Mouse (Mus musculus) intestine, embryonic 16.5 days (tissue): Measurements from ENCODE around the gene Astn1. TPM values are rescaled to one million over a fixed set of nuclear protein-coding genes. Genes with fewer than 3 reads are reported as not detected.
A peak's percentile ranks its signal among the peaks of the same experiment; 100 is the strongest.

Experiments
- ATAC-seq: fragments of 200-750 bp; cut with Nextera tagmentation; 2 replicates; pipeline ENCODE4 v1.8.0; 2017; ENCODE audit warnings: moderate TSS enrichment, moderate library complexity
- H3K27ac ChIP-seq: fragments of 300-500 bp; sonication (generic); 2 replicates; pipeline ENCODE4 v1.5.1; 2014; ENCODE audit warnings: mild to moderate bottlenecking, low read length
- H3K27me3 ChIP-seq: fragments of 300-500 bp; sonication (generic); replicated peaks from 2 replicates; pipeline ENCODE4 v1.6.1; 2014; ENCODE audit warnings: low read length, control low read depth, mixed read lengths; ENCODE audit not compliant: control insufficient read depth, insufficient read depth
- H3K36me3 ChIP-seq: fragments of 300-500 bp; sonication (generic); 2 replicates; pipeline ENCODE4 v1.6.1; 2014; ENCODE audit warnings: low read length, control low read depth; ENCODE audit not compliant: control insufficient read depth, insufficient read depth
- H3K4me1 ChIP-seq: fragments of 300-500 bp; sonication (generic); 2 replicates; pipeline ENCODE4 v1.6.1; 2014; ENCODE audit warnings: low read length, control low read depth, mixed read lengths; ENCODE audit not compliant: control insufficient read depth, insufficient read depth
- H3K4me2 ChIP-seq: fragments of 300-500 bp; sonication (generic); 2 replicates; pipeline ENCODE4 v1.6.1; 2014; ENCODE audit warnings: low read depth, low read length, control low read depth
- H3K4me3 ChIP-seq: fragments of 300-500 bp; sonication (generic); 2 replicates; pipeline ENCODE4 v1.5.1; 2014; ENCODE audit warnings: mild to moderate bottlenecking, low read length
- H3K9ac ChIP-seq: fragments of 300-500 bp; sonication (generic); 2 replicates; pipeline ENCODE4 v1.6.1; 2014; ENCODE audit warnings: low read depth, low read length
- H3K9me3 ChIP-seq: fragments of 300-500 bp; sonication (generic); 2 replicates; pipeline ENCODE4 v1.6.1; 2016; ENCODE audit warnings: low read length, control low read depth; ENCODE audit not compliant: control insufficient read depth
- WGBS: fragments of 180-500 bp; shearing (Covaris S2); extraction: QIAGEN DNeasy Blood & Tissue Kit; methylation state at CpG from one replicate; pipeline ENCODE4 v1.1.7; 2014; 5-methylcytosine and 5-hydroxymethylcytosine counted together
- polyA plus RNA-seq: library from polyadenylated mRNA; unstranded; fragments of >200 nt; fragmentation: Nextera tagmentation; extraction: Ambion mirVana; gene quantifications from 2 replicates; pipeline ENCODE4 v1.2.1, GENCODE M21; 2015

Astn1 gene
- 0.67 and 0.81 TPM in 2 replicates for polyA plus RNA-seq

DNA sequence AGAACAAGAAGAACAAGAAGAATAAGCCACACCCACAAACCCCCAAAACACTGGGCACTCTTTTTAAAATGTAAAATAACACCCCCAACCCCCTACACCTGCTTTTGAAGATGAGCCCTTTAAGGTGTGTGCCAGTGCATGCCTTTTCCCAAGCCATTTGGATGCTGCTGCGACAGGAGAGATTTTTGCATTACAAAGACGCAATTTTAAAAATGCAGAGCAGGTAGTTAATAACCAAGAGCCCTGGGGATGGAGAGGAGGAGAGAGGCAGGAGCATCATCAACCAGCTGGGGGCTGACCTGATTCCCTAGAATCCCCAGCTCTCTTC, at the start of gene Astn1:
Astn1 (plus strand) TSS at position 310 of the 328 bp plus-strand sequence.
- no peak for ATAC-seq
- H3K9ac ChIP-seq, result peak within 1 kb of the TSS; percentile 21; the same call in 1 of the 2 replicates

DNA sequence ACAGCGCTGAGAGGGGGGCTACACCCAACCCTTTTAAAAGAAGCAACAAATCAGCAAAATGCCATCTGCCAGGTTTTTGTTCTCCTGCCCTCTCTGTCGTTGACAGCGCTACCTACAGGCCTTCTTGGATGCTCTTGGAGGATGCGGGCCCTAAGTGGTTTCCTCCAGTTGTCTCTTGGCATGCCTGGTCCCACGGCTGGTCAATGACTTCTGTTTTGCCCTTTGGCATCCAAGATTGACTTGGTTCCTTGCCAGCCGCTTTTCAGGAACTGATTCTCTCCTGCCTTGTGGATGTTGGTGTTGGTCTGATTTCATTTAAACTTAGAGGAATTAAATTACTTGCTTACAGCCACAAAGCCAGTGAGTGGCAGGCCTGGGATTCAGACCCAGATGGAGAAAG, 38.7 kb upstream of the Astn1 start:
- no peak for ATAC-seq

More for the DNA sequence above, at the start of gene Astn1:
- peak within 1 kb of the TSS; percentile 37 for H3K4me3 ChIP-seq
- H3K36me3 ChIP-seq, result no peaks in the 10 kb centered on the region
- no peak within 1 kb of the TSS for H3K27ac ChIP-seq
- H3K27me3 ChIP-seq, result peaks cover 20% of the 10 kb centered on the region; the same call in 1 of the 2 replicates
- H3K9me3 ChIP-seq, result no peaks in the 10 kb centered on the region
- no peaks in the 10 kb centered on the region for H3K4me1 ChIP-seq
- H3K4me2 ChIP-seq, result peak within 1 kb of the TSS; percentile 53
- 0% methylated on average over 2 of the region's 2 CpGs for WGBS

DNA sequence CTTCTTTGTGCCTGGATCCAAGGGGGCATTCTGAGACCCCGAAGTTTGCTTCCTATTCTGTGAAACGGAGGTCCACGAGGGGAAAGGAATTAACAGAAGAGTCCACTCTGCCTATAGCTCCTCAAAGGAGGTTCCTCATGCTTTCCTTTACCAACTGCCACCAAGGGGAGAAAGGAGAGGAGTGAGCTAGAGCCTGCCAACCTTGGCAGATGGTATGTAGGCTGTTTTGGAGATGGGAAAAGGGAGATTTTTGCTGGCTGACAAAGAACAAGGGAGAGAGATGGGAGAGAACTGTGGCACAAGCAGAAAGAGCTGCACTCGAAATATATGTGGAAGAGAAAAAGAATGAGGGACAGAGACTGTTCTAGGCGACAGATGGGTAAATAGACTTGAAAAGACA, 33.9 kb upstream of the Astn1 start:
- no peaks in the 10 kb centered on the region for H3K4me1 ChIP-seq
- H3K9me3 ChIP-seq, result no peaks in the 10 kb centered on the region

More for the DNA sequence above, 38.7 kb upstream of the Astn1 start:
- Histone ChIP-seq H3K4me1 (no peaks in the 10 kb centered on the region), H3K36me3 (no peaks in the 10 kb centered on the region), H3K4me3 (no peak overlapping the region), H3K4me2 (no peak overlapping the region), H3K27ac (no peak overlapping the region), H3K27me3 (no peaks in the 10 kb centered on the region), H3K9ac (no peak overlapping the region), H3K9me3 (no peaks in the 10 kb centered on the region)
- WGBS, result 73% methylated on average over 6 of the region's 6 CpGs

DNA sequence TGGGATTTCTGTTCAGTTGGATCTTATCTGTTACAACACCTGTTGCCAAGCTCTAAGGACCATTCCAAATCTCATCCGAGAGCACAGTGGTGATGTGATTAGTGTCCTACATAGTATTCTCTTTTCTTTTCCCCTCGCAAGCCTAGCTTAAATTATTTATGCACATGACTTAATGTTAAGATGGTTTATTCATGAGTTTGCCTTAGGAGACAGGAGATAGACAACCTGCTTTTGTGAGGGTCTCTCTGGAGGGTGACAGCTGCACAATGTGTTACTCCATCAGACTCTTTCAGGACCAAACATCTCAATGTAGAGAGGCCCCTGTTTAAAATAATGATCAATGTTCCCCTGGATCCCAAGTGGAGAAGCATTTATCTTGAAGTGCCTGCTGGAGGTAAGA, 33.2 kb upstream of the Astn1 start:
- H3K4me1 ChIP-seq, result no peaks in the 10 kb centered on the region
- 77% methylated on average over 2 of the region's 2 CpGs for WGBS
- no peak overlapping the region for H3K4me3 ChIP-seq
- H3K4me2 ChIP-seq, result no peak overlapping the region
- ATAC-seq, result no peak
- H3K27ac ChIP-seq, result no peak overlapping the region
- H3K9ac ChIP-seq, result no peak overlapping the region
- H3K36me3 ChIP-seq, result no peaks in the 10 kb centered on the region
- no peaks in the 10 kb centered on the region for H3K27me3 ChIP-seq
- H3K9me3 ChIP-seq, result no peaks in the 10 kb centered on the region

More for the DNA sequence above, 33.9 kb upstream of the Astn1 start:
- Histone ChIP-seq H3K36me3 (no peaks in the 10 kb centered on the region), H3K27ac (no peak overlapping the region), H3K9ac (no peak overlapping the region), H3K4me2 (no peak overlapping the region), H3K4me3 (no peak overlapping the region), H3K27me3 (no peaks in the 10 kb centered on the region)
- no peak for ATAC-seq
- WGBS, result 76% methylated on average over 5 of the region's 5 CpGs

DNA sequence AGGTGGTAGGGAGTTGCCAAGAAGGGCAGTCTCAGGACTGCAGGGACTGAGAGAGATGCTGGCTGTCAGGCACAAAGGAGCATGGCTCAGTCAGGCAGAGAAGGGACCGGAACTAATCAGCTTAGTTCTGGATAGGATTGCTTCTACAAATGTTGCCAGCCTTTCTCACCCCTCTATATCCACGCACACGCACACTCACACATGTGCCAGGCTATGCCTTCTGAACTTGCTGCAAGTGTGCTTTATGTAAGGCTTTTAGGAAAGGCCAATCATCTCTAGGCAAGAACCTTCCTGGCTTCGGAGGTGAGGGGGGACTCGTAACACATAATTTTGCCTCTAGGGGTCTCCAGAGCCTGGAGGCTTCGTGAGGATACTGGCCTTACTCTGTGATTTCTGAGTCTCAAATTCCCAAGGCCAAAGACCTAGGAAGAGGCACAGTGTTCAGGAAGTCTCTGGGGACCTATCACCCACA, 18.8 kb upstream of the Astn1 start:
- ATAC-seq, result no peak
- Histone ChIP-seq H3K4me1 (no peaks in the 10 kb centered on the region), H3K36me3 (no peaks in the 10 kb centered on the region), H3K27me3 (no peaks in the 10 kb centered on the region), H3K4me3 (no peak overlapping the region), H3K4me2 (no peak overlapping the region), H3K9ac (no peak overlapping the region), H3K9me3 (no peaks in the 10 kb centered on the region), H3K27ac (no peak overlapping the region)
- 46% methylated on average over 6 of the region's 6 CpGs for WGBS

DNA sequence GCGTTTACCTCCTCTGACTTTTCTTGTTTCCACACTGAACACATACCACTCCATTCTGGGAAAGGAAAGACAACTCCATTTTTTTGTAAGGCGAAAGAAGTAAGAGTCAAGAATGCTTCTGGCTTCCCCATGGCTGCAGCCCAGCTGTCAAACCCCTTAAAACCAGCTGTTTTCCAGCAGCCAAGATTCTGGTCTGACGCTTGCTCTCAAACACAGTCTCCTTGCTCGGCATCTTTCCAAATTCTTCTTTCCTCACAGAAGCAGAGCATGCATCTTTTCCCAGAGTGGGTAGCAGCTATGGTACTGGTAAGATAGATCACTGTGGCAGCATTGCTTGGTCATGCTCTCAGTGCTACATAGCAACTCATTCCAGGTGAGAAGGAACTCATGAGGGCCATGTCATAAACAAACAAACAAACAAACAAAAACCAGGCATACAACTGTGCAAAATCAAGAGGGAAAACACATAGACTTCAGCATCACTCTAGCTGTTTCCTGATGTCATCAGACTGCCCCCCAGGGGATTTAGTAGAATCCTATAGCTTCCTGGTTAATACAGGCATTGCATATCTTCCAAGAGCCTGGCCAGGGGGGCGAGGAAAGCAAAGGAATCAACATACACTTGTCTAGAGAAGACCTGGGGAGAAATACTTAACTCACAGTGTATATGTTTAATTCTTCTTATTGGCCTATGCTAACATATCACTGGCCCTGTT, 8.3 kb upstream of the Astn1 start:
- H3K27ac ChIP-seq, result no peak overlapping the region
- peaks cover 20% of the 10 kb centered on the region for H3K27me3 ChIP-seq
- H3K4me2 ChIP-seq, result no peak overlapping the region
- no peaks in the 10 kb centered on the region for H3K9me3 ChIP-seq
- H3K9ac ChIP-seq, result no peak overlapping the region
- WGBS, result 47% methylated on average over 5 of the region's 5 CpGs
- no peak overlapping the region for H3K4me3 ChIP-seq
- no peak for ATAC-seq
- no peaks in the 10 kb centered on the region for H3K36me3 ChIP-seq
- H3K4me1 ChIP-seq, result peaks cover 5% of the 10 kb centered on the region

DNA sequence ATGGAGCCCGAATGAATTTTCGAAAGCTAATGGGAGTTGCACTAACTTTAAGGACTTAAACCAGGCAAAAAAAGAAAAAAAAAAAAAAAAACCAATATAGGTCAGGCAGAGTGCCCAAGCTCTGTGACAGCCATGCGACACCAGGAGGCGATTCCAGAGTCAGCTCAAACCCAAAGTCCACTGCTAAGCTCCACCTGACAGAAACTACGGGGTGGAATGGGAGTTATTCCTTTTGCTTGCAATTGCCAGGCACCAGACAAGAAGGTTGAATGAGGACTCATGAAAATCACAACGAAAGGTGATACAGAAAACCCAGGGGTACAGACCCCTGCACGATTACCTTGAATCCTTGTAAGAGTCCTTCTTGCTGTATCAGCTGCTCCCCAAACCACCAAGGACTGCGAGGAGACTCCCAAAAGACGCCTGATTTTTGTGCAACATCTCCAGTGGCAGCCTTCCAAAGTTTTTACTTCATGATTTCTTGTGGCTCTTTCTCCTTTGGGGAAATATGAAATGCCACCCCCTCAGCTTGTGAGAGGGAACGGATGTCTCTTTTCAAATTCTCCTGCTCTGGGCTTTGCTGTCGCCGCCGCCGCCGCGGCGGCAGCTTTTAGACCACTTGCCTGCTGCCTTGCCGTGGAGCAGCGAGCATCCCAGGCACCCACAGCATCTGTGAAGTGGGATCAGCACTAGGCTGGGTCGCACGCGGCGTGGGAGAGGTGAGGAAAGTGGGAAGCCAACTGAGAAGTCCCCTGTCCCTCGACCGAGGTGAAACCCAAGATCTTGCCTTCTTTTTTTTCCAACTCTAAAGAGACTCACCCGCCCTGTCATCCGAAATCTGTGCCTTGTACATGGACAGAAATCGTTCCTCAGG, 6.7 kb upstream of the Astn1 start:
- Histone ChIP-seq H3K4me3 (peak overlapping the region; percentile 47), H3K4me1 (peaks cover 5% of the 10 kb centered on the region), H3K27ac (no peak overlapping the region), H3K27me3 (peaks cover 22% of the 10 kb centered on the region), H3K9me3 (no peaks in the 10 kb centered on the region), H3K9ac (peak overlapping the region; percentile 54; the same call in 1 of the 2 replicates), H3K36me3 (no peaks in the 10 kb centered on the region), H3K4me2 (peak overlapping the region; percentile 90)
- ATAC-seq, result peak; percentile 19
- 10% methylated on average over 28 of the region's 28 CpGs for WGBS

DNA sequence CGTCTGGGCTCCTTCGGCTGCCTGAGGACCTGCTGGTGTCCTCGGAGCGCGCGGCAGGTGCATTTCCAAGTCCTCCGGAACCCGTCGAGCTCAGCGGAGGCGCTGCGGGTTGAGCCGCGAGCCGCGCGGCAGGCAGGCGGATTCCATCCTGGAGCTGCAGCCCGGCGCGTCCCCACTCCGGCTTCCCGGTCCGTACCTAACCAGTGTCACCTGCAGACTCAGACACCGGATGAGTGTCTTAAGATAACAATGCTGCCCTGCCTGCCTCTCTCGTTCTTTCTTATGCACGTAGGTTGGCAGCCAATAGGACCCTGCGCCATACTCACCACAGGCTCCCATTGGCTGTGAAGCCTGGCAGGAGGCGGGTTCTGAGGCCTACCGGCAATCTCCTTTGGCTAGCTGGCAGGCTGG, 6.0 kb upstream of the Astn1 start, which contains the start of gene Brinp2:
Brinp2 (minus strand) TSS at position 276 of the 411 bp plus-strand sequence.
- Histone ChIP-seq H3K9ac (peak within 1 kb of the TSS; percentile 54; the same call in 1 of the 2 replicates), H3K9me3 (no peaks in the 10 kb centered on the region), H3K36me3 (no peaks in the 10 kb centered on the region), H3K4me3 (peak within 1 kb of the TSS; percentile 47), H3K4me1 (peaks cover 5% of the 10 kb centered on the region), H3K27me3 (peaks cover 22% of the 10 kb centered on the region), H3K4me2 (peak within 1 kb of the TSS; percentile 90), H3K27ac (no peak within 1 kb of the TSS)
- peak; percentile 99 for ATAC-seq
- WGBS, result under 1% methylated on average over 30 of the region's 30 CpGs
